Mouse (Mus musculus) c-Kit-negative CD71-positive TER-119-positive erythroid progenitor cells, embryonic 14.5 days (primary cell): ENCODE measurements around the gene H2-T22.
"Not testable (repeated sequence)": the region's sequence is repeated elsewhere in the genome, so short reads cannot be mapped to it uniquely, and the experiment has no call there.

ENCODE experiments used
- DNase-seq: peaks from one replicate; pipeline ENCODE4 v3.0.0-alpha.2; 2013; ENCODE audit warnings: low read depth, low spot score

The H2-T22 gene

DNA sequence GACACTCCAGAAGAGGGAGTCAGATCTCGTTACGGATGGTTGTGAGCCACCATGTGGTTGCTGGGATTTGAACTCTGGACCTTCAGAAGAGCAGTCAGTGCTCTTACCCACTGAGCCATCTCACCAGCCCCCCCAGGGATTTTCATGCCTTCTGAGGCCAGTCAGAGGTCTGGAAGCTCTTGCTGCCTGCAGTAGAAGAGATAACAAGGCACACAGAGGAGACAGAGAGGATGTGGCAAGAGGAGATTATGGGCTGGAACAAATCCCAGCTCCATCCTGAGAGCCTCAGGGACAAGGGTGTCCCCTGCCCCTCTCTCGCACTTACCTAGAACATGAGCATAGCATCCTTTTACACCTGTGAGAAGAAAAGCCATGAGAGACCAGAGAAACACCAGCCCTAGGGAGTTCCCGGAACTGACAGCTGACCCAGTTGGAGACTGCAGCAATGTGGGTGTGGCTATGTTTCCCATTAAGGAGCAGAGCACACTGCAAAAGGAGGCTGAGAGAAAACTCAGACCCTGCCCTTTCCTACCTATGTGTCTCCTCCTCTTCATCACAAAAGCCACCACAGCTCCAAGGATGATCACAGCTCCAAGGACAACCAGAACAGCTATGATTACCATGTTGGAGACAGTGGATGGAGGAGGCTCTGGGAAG lies 12.4 kb downstream of the H2-T22 start:
- DNase-seq = not testable (repeated sequence)

DNA sequence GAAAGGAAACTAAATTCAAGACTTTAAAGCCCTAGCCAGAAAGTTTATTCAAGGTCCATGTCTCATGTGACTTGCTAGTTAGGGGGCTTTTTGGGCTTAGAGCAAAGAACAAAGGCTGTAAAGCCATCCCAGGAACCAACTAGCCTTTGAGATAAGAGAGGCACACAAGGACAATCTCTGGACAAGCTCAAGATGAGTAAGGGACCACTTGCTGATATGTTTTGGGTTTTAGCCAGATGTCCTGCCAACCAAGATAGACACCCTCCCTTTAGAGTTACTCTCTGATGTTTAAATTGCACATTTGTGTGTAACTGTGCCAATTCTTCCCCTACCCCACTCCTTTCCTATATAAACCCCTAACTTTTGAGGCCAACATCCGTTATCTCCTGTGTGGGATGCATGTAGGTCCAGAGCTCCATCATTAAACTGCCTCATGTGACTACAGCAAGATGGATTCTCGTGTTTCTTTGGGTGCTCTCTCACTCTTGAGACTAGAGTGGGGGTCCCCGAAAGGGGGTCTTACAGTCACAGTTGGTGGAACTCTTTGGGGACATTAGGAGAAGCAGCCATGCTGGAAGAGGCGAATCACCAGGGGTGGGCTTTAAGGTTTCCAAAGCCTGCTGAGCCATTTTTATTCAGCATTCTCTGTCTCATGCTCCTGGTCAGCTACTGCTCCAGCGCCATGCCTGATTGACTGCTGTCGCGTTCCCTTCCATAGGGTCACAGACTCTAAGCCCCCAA lies 13.5 kb downstream of the H2-T22 start:
- DNase-seq = no peak

DNA sequence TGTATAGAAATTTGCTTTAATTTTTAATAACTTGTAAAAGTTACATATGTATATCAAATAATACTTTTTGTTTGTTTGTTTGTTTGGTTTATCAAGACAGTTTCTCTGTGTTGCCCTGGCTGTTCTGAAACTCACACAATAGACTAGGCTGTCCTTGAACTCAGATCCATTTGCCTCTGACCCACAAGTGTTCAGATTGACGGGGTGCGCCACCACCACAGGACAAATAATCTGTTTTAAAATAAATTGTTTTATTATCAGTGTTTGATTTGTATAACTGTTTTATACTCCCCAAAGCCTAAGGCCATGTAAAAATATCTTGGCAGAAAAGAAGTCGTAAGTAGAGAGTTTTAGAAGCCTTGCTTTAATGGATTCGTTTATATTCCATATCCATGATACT lies 14.9 kb downstream of the H2-T22 start:
- no peak for DNase-seq

DNA sequence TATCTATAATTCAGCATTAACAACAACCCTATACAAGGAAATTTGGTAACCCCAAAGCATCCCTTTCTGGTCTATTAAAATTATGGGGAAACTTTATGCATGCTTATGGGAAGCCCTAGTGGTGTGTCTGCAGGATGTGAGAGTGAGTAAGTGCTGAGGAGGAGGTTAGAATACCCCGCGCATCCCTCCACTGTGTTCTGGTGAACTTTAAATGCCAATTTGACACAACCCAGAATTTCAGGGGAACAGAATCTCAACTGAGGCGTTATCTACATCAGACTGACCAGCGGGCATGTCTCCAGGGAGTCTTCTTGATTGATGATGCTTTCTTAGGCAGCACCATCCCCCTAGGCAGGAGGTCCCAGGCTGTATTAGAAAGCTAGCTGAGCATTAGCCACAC lies 16.6 kb downstream of the H2-T22 start:
- no peak for DNase-seq

DNA sequence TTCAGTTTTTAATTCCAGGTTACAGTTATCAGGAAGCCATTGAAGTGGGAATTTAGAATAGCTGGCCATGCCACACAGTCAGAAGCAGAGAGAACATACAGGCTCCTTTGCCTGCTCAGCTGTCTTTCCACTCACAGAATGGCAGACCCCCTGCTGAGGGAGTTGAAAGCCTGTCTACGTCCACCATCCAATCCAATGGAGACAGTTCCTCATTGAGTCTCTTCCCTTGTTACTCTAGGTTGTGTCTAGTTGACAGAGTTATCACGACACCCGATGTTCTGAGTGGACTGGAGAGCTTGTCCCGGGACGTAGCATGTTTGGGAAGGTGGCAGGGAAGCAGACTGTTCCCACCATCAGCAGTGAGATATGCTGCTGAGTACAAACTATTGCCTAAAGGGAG lies 17.4 kb downstream of the H2-T22 start:
- DNase-seq = no peak

DNA sequence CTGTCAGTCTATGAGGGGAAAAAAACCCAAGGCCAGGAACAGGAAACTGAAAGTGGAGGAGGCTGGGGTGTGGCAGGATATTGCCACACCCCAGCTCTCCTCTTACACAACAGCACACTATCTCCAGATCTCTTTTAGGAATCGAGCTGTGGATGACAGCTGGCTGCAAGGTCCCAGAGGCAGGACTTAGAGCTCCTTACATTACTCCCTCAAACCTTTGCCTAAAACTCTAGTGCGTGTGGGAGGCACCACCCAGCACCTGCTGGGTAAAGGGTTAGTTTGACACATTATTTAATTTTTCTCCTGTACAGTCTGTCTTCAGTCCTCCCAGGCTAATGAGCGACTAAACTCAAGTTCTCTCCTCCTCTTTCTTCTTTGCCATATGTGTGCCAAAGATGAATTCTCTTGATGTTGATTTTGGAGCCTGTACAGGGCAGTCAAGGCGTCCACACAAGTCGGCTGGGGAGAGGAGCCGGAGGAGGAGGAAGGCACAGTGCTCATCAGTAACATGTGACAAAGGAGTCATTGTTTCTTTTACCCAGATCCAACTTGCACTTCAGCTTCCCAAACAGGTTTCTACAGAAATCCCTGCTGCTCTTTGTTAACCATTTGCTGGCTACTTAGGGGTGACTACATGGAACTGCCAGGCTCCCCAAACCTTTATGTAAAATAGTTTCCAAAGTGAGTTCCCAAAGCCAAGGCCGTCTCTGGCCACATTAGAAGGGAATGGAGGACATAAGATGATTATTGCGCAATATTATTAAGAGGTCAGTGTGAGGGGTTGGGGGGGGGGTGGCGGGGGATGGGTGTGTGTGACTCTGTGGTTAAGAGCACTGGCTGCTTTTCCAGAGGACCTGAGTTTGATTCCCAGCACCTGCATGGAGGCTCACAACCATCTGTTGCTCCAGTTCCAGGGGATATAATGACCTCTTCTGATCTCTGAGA lies 18.6 kb downstream of the H2-T22 start:
- DNase-seq = no peak

DNA sequence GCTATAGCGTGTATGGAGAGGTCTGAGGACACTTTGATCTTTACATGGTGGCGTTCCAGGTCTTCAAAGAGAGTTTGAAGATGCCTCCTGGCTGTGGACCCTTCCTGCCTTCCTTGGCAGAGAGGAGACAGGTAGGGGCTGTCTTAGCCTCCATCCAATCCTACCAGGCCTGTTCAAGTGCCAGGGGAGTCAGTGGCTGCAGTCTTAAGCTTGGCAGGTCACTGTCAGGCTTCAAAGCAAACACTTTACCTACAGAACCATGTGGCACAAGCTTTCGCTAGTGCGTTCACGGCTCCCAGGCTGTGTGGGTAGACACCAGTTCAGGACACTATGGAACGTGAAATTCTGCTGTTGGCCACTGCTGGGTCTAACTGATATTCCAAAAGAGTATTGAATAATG lies 19.6 kb downstream of the H2-T22 start:
- DNase-seq = no peak

DNA sequence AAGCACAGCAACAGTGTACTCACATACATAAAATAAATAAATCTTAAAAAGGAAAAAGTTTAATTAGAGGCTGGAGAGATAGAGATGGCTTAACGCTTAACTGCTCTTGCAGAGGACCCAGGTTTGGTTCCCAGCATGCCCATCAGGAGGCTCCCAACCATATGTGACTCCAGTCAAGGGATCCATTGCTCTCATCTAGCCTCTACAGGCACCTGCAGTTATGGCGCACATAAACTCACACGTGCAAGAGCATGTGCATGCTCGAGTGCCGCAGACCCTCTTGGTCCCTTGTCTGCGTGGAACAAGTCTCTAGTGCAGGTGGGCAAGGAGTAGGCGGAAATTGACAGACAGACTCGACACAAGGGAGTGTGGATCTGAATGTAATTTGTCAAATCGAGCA lies 20.4 kb downstream of the H2-T22 start:
- DNase-seq = no peak

DNA sequence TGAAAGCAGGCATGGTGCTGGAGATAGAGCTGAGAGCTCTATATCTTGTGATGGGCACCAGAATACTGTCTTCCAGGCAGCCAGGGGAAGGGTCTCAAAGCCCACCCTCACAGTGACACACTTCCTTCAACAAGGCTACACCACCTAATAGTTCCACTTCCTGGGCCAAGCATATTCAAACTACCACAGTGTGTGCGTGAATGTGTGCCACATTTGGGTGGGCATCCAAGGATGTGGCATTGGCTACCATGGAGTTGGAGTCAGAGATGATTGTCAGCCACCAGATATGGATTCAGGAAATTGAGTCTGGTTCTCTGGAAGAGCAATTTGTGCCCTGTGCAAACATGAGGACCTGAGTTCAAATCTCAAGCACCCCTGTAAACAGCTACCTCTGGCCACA lies 21.2 kb downstream of the H2-T22 start:
- no peak for DNase-seq

DNA sequence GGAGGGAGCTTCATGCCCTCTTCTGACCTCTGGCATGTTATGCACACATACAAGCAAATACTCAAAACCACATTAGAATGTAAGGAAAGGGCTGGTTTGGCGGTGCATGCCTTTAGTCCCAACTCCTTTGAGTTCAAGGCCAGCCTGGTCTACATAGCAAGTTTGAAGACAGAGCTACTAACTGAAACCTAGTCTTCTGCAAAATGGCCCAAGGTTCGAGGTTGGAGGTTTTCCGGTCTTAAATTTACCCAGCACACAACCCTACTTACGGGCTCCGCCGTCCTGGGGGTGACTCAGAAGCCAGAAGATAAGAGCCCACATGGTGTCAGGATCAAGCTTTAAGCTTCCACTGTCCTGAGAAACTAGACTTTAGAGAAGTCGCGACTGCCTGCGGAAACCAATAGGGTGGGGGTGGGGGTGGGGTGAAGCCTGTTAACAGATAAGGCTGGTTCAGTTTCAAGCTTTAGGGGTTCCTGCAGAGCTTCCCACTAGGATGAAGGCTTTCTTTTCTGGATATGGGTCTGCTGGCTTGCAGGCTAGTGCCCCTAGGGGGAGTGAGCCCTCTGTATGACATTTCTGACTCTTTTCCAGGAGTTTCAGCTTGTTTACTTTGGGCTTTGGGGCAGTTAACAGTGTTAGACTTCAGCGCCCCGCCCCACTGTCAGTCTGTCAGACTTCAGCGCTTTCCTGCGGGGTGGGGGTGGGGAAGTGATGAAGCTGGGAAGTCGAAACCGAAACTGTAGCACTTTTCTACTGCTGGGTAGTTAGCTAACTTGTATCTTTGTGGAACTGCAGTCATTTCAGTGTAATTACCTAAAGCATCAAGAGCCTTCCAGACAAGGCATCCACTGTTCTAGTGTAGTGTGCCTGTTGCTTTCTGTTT lies 22.1 kb downstream of the H2-T22 start, which contains the start of gene H2-T24:
H2-T24 (minus strand) TSS at position 370 of the 883 bp plus-strand sequence.
- DNase-seq = no peak

DNA sequence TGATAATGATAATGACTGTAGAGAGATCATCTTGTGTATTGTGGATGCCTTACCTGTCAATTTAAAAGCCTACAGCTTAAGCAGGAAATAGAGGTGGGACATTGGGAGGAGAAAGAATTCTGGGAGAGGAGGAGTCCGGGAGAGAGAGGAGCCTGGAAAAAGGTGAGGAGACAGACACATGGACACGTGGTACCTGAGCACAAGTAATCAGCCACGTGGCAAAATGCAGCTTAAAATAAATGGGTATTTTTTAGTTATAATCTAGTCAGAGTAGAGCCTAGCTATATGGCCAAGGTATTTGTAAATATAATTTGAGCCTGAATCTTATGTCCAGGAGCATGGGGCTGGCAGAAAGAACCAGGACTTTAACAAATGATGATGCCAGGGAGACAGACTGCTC lies 23.0 kb downstream of the H2-T22 start:
- DNase-seq = no peak

DNA sequence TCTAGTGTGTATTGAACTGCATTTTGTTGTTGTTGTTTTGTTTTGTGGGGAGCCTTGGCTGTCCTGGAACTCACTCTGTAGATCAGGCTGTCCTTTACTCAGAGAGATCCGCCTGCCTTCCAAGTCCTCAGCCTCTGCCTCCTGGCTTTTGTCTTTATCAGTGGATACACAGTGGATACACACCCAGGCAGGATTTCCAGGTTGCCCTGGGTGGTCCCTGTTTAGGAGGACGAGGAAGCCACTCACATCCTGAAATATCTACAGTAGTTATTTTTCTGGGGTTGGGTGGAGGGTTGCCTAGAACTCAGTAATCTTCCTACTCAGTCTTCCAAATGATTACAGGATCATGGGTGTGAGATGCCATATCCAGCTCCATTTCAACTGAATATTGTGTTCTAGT lies 23.6 kb downstream of the H2-T22 start:
- no peak for DNase-seq

DNA sequence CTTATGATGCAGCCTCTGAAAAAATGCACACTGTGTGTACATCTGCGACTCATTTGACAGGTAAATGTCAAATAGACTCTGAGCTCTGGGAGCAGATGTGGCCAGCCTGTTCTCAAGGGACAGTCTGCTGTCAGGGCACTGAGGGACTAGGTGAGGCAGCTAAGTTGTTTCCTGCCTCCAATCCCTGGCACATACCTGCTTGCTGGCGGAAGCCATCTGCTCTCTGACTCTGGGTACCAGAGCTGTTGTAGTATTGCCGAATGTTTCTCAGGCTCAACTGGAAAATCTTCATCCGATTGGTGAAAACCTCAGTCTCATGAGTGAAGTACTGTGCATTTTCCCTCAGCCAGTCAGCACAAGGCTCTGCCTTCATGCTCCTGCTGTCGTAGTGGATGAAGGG lies 25.5 kb downstream of the H2-T22 start:
- no peak for DNase-seq

DNA sequence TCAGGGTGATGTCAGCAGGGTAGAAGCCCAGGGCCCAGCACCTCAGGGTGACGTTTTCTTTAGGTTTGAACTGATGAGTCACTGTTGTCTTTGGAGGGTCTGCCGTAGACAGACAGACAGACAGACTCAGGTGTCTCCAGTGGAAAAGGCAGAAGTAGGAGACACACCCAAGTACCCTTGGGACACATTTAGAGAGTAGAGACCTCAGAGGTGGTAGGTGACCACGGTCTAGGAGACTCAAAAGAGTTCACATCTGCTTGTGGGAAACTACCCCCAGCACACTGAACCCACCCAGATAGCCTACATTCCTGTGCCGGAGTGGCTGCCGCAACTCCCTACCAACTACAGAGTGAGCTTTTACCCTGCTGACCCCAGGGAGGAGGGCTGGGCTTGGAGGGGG lies 27.6 kb downstream of the H2-T22 start:
- DNase-seq = no peak

DNA sequence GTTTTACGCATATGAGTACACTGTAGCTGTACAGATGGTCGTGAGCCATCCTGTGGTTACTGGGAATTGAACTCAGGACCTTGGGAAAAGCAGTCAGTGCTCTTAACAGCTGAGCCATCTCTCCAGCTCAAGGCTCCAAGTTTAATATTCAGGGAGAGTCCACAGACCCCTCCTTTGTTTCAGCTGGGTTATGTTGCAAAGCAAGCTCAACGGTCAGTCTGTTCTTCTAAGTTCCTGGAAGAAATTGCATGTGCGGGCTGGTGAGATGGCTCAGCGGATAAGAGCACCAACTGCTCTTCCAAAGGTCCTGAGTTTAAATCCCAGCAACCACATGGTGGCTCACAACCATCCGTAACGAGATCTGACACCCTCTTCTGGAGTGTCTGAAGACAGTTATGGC lies 38.1 kb downstream of the H2-T22 start:
- DNase-seq = not testable (repeated sequence)

DNA sequence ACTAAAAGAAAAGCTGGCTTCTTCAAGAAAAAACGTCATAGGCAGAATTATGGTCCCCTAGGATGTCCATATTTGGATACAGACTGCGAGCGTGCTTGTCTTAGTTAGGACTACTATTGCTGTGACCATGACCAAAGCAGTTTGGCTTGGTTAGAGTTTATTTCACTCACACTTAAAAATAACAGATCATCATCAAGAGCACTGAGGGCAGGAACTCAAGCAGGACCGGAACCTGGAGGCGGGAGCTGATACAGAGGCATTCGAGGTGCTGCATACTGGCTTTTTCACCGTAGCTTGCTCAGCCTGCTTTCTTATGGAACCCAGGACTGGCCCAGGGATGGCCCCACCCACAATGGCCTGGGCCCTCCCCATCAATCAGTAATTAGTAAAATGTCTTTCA lies 39.2 kb downstream of the H2-T22 start:
- DNase-seq = no peak

DNA sequence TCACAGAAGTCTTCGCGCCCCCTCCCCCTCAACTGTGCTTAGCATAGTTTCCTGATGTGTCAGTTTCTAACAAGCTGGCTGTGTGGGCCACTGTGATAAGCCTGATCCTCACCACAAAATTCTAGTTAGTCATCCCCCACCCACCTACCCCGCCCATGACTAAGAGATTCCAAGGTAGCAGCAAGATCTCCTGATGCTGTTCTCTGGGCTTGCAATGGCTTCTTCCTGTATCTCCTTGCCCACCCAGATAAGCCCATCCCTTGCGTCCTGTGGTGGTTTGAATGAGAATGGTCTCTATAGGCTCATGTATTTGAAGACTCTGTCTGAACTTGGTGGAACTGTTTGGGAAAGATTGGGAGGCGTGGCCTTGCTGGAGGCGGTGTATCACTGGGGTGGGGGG lies 40.6 kb downstream of the H2-T22 start:
- peak; percentile 74 for DNase-seq

DNA sequence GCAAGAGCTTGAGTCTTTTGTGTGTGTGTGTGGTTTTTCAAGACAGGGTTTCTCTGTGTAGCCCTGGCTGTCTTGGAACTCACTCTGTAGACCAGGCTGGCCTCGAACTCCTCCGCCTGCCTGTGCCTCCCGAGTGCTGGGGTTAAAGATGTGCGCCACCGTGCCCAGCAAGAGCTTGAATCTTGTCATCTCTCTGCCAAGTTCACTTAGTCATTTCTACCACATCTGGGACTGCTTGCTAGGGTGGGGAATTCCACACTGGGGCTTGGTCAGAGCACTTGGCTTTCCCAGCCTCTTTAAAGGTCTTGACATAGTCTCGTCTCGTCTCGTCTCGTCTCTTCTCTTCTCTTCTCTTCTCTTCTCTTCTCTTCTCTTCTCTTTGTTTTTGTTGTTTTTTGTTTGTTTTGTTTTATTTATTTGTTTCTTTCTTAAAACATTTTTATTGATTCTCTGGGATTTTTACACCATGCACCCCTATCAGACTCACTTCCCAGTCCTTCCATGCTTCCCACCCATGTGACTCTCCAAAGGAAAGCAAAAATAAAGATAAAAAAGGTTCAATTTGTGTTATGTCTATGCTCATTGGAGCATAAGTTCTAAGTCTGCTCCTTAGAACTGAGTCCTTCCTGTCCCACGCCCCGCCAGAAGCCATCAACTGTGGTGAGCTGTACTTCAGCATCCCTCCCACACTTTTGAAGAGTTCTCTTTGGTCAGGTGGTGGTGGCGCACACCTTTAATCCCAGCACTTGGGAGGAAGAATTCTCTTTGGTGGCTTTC lies 41.2 kb downstream of the H2-T22 start:
- DNase-seq = peak; percentile 44

DNA sequence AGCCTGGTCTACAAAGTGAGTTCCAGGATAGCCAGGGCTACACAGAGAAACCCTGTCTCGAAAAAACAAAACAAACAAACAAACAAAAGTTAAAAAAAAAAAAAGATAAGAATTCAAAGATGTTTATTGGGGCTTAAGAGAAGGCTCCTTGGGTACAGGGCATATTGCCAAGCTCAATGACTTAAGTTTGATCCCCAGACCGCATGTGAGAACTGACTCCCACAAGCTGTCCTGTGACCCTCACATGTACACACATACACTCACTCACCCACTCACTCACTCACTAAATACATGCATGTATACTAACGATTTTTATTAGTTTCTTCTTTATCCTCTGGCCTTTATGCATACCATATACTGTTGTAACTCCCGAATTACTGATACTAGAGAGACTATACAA lies 42.2 kb downstream of the H2-T22 start:
- no peak for DNase-seq

DNA sequence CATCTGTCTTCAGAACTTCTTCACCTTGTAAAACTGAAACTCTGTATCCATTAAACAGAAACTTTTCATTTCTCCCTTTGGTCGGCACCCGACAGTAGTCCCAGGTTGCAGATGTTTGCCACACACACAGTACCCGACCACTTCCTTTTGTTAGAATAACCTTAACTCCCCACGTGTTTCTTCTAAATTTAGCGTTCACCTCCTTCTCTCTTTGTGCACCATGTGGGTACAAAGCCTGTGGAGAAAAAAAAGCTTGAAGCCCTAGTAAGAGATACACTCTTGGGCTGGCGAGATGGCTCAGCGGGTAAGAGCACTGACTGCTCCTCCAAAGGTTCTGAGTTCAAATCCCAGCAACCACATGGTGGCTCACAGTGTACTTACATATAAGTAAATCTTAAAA lies 43.2 kb downstream of the H2-T22 start:
- DNase-seq = no peak
